Mouse (Mus musculus) gastrocnemius, postnatal 14 days (tissue): ENCODE data around the gene Ddx58. TPM values are rescaled to one million over a fixed set of nuclear protein-coding genes. Genes with fewer than 3 reads are reported as not detected.

Experiments
- DNase-seq: peaks from one replicate; pipeline ENCODE4 v3.0.0; 2021; ENCODE audit warnings: mixed read lengths
- intact Hi-C: fragments of 180-260 bp; cut with DNase I; formaldehyde crosslinking; loops from one replicate; pipeline ENCODE4 v1.15.1; 2025; ENCODE audit warnings: low total_unique reads
- total RNA-seq, 2 experiments: library from RNA; stranded (reverse); gene quantifications; 2 replicates each; pipeline ENCODE4 v1.2.3; 2021

Ddx58 gene
- total RNA-seq, 2 experiments from 2014 or later = 3.2 to 4.2 TPM

DNA sequence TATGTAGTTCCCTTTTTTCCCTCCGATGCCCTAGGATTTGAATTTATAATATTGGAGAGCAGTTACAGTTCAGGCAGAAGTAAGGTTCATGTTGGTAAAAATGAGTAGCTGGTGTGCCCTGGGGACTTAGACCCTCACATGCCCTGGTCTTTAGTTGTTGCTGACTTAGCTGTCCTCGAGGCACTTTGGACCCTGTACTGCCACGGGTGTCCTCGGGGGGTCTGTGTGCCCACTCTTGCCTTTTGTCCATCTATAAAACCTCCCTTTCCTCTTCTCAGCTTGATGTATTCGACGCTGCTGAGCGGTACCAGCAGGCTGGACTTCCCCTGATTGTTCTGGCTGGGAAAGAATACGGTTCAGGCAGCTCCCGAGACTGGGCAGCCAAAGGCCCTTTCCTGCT lies 46.2 kb downstream of the Ddx58 start:
- intact Hi-C loops = no loop called here
- no peak for DNase-seq

DNA sequence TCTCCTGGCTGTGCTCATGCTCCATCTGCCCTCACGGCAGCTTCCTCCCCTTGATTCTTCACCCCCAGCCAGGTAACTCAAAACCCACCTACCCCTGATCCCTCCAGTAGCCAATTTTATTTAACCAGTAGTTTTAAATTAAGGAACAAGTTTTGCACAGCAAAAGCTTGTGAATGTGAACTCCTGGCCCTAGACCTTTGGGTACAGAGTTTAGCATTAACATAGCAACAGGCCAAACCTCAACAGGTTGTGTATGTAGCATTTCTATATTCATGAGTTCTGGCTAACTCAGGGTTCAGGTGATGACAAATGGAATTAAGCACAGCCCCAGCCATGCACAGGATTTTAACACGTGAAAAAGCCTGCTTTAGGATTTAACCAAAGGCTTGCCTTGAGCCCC lies 47.4 kb downstream of the Ddx58 start:
- DNase-seq = no peak
- intact Hi-C loops = no loop called here

DNA sequence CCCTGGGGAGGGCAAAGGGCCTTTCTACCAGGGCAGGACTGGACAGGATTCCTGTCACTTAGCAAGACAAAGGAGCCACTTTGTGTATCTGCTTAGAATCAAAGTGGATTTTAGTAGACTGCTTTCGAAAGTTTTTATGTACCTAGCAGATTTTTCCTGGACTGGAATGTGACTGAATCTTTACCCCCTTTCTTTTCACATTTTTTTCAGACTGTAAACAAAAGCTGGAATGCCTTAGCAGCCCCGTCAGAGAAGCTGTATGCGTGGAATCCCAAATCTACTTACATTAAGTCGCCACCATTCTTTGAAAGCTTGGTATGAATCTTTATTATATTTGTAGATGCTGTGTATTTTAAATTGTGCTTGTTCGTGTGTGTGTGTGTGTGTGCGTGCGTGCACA lies 51.7 kb downstream of the Ddx58 start:
- DNase-seq = no peak
- intact Hi-C loops = no loop called here

DNA sequence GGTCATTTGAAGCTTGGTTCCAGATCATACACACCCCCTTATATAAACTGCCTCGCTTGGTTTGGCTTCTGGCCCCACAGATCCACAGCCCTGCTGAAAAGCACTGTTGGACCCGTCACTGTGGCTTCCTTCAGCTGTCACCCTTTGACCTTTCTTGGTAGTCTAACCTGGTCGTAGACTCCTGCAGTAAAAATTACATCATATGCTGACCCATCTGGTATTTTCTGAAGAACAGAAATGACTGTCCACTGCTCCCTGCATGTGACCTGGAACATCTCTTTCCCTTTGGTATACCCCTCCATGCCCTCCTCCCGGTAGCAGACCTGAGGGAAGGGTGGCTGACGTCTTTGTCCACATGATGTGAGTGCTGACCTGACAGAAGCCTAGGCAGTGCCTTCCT lies 55.2 kb downstream of the Ddx58 start:
- intact Hi-C loops = loop anchor here (5.0 kb wide), 1 partner anchor 47 kb away; no protein-coding TSS in a partner anchor
- no peak for DNase-seq

DNA sequence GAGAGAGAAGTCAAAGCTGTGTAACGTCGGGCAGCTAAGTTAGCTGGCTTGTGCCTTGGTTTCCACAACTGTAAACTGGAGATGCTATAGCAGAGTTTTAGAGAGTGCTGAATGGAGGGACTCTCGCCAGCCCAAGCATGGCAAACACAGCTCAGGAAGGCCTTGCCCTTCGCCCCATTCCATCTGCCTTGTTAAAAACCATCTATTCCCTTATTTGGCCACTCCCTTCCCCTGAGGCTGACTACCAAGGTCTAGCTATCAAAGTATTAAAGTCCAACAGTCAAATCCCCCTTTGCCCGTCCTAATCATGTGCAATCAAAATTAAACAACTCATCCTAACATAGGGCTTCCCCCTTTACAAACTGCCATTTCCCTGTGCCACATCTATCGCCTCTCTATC lies 55.8 kb downstream of the Ddx58 start:
- intact Hi-C loops = loop anchor here (5.0 kb wide), 1 partner anchor 46 kb away; no protein-coding TSS in a partner anchor
- DNase-seq = no peak

DNA sequence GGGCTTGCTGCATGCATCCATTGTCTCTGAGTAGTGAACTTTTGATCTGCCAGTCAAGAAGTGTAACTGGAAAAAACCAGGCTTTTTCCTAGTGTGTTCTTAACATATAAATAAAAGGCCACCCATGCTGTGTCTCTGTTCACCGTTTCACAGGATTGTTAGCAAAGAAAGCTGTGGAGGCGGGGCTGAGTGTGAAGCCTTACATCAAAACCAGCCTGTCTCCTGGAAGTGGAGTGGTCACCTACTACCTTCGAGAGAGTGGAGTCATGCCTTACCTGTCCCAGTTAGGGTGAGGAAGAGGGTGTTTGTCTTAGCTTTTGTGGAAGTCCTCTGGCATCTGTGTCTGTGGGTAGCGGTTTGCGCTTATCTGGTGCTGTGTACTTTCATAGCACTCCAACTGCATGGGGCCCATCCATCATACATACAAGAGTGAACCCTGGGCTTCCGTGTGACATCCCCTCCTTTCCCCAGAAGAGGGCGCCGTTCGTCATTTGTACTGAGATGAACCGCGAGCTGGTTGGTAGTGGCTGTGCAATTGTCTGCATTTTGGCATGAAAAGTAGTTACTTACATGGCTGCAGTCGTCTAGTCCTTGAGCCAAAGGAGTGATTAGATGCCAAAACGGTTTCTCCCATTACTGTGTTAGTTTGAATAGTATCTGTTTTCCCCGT lies 56.8 kb downstream of the Ddx58 start:
- peak; percentile 48 for DNase-seq
- intact Hi-C loops = loop anchor here (5.0 kb wide), 1 partner anchor 45 kb away; no protein-coding TSS in a partner anchor

DNA sequence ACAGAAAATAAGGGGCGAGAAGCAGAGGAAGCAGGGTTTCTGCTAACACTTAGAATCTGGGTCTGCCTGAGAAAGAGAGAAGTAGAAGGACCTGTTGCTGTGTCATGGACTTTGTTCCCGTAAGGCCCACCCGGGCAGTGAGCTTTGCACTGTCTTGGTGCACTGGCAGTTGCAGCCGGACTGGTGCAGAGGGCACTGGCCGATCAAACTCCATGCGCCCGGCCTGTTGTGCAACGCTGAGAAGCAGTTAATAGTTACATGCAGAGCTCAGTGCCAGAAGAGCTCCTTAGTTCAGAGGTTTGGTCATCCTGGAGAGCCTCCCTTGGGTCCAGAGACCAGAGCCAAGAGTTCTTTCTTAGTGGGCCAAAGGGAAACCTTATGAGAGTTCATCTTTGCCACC lies 57.9 kb downstream of the Ddx58 start:
- intact Hi-C loops = loop anchor here (5.0 kb wide), 1 partner anchor 44 kb away; no protein-coding TSS in a partner anchor
- no peak for DNase-seq

DNA sequence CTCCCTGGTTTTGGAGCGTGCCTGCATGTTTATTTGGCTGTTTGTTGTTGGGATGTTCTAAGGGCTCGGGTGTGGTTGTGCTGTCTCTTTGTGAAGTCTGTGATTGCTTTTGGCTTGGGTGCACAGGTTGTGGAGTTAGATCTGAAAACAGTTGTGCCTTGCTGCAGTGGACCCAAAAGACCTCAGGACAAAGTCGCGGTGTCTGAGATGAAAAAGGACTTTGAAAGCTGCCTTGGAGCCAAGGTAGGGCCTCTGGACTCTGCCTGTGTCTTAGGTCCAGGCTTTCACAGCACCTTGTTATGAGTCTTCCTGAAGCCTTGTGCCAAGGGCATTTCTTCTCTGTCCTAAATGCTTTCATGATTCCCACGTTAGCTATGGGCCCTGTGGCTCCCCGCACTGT lies 59.6 kb downstream of the Ddx58 start:
- intact Hi-C loops = loop anchor here (5.0 kb wide), 1 partner anchor 43 kb away; no protein-coding TSS in a partner anchor
- no peak for DNase-seq

DNA sequence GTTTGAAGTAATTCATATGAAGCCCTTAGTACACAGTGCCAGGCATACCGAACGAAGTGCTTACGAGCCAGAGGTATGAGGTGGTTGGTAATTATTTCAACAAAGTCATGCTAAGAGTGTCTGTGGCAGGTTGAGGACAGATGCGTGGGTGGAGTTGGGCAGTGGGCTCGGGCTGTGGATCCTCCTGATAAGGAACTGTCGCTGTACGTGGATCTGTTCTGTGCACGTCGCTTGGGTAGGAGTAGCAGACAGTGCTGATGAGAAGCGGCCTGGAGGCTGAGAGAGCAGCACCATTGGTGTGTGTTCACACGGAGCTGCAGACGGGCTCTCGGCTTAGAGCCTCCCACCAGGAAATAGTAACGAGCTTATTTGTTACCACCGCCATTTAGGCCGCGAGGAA lies 61.0 kb downstream of the Ddx58 start:
- DNase-seq = no peak
- intact Hi-C loops = no loop called here

DNA sequence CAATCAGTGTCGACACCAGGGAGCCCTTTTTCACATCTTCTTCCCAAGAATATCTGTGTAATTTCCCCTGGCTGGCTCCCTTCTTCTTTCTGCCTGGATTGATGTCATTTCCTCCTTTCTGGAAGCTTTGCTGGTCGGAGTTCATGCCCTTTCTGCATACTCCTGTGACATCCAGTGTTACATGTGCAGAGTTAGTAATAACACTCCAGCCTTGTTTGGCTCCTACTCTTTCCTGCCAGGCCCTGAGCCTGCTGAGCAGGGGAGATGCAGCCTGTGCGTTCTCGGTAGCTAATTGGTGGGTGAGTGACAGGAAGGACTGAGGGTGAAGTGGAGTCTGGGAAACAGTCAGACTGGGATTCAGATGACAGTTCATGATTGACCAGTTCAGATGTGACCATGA lies 65.3 kb downstream of the Ddx58 start:
- no peak for DNase-seq
- intact Hi-C loops = no loop called here

DNA sequence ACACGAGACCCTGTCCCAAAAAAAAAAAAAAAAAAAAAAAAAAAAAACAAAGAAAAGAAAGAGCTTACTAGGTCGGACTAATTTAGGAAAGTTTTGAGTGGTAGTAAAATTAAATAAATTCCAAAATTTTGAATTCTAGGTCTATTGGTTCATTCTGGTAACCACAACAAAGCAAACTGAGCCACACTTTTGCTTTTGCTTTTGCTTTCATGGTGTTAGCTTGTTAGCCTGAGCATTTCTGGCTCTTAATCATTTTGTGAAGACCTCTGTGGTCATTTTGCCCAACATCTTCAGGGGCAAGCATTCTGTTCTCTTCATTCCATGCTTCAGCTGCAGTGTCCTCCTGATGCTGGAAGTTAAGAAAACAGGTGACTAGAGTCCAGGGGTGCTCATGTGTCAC lies 67.3 kb downstream of the Ddx58 start:
- DNase-seq = no peak
- intact Hi-C loops = no loop called here

DNA sequence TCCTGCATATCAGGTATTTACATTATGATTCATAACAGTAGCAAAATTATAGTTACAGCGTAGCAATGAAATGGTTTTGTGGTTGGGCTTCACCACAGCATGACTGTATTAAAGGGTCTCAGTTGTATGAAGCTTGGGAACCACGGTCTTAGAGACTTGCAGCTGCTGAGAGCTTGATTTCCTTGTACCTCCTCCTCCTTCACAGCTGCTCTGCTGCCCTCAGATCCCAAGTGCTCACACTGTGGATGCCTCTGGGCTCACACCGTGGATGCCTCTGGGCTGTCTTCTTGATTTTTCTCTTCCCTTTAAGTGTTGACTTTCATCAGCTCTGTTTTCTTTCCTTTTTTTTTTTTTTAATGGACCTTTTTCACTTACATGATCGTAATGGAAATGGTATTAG lies 68.2 kb downstream of the Ddx58 start:
- no peak for DNase-seq
- intact Hi-C loops = no loop called here

DNA sequence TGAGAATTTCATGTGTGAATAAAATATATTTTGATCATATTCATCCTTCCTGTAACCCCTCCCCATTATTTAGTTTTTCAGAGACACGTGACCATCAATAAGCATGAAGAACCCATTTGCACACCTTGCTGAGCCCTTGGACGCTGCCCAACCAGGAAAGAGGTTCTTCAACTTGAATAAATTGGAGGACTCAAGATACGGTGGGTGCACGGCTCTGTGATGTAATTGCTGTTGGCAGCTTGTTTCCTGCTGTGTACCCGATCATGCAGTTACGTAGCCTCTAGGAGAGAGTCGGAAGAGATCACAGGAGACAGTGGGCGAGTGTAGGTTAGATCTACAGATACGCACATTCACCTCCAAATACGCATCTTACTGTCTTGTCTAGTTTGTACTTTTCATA lies 76.0 kb downstream of the Ddx58 start:
- intact Hi-C loops = no loop called here
- DNase-seq = no peak

DNA sequence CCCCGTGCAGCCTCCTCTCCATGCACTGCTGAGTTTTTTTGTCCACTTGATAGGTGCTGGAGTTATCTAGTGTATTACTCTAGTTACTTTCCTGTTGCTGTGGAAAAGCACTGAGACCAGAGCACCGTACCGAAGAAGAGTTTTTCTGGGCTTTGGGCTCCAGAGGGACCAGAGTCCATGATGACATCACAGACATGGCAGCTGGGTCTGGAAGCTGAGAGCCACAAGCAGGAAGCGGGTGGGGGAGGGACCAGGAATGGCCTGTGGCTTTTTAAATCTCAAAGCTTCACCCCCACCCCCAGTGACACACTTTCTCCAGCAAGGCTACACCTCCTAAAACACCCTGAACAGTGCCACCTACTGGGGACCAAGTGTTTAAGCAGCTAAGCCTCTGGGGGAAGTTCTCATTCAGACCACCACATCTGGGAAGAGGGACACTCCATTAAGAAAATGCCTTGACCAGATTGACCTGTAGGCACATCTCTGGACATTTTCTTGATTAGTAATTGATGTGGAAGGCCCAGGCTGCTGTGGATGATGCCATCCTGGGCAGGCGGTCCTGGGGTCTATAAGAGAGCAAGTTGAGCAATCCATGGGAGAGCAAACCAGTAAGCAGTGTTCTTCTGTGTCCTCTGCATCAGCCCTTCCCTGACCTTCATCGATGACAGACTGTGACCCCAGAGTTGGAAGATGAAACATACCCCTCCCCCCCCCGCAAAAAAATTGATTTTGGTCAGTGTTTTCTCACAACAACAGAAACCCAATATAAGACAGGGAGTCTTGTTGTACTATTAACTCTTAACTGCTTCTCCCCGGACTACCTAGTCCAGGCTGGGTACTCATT lies 78.8 kb downstream of the Ddx58 start:
- intact Hi-C loops = no loop called here
- no peak for DNase-seq

DNA sequence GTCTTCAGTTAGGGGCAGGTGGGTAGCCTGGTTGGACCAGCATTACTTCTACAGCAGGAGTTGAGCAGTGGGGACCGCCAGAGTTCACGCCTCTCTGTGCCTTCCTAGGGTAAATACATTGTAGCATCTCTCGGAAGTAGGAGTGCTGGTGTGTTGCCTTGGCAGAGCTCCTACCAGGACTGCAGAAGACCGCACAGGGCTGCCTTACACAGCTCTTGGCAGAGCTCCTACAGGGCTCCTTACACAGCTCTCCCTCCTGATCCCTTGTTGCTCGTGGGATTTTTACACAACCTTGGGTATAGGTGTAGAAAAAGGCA lies 81.4 kb downstream of the Ddx58 start:
- intact Hi-C loops = no loop called here
- no peak for DNase-seq

DNA sequence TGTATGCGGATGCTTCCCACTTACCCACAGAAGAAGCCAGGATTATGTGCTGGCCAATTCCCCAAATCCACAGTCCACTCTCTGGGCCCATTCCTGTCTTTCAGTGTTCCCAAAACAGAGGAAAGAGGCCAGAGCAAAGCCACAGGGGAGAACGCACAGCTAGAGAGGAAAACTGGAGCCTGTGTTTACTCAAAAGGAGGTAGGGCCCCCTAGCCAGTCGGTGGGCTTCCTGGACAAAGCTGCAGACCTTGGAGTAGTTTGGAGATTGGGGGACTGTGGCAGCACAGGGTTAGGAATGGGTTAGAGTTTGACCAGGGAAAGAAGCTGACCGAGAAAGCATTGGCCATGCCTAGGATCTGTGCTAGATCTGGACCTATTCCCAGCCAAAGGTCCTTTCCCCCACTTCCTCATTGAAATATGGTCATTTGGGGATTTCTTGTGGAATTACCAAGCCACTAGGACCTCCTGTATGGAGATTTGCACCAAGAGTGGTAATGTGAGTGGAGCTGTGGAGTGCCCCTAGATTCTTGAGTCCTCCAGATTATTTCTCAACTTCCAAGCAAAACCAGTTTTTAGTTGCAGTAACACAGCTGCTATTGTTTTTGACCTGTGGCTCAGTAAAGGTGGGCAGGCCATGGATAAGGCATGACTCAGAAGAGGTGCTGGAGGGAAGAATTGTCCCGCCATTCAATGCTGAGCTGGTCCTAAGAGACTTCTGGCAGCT lies 82.0 kb downstream of the Ddx58 start:
- intact Hi-C loops = no loop called here
- no peak for DNase-seq

DNA sequence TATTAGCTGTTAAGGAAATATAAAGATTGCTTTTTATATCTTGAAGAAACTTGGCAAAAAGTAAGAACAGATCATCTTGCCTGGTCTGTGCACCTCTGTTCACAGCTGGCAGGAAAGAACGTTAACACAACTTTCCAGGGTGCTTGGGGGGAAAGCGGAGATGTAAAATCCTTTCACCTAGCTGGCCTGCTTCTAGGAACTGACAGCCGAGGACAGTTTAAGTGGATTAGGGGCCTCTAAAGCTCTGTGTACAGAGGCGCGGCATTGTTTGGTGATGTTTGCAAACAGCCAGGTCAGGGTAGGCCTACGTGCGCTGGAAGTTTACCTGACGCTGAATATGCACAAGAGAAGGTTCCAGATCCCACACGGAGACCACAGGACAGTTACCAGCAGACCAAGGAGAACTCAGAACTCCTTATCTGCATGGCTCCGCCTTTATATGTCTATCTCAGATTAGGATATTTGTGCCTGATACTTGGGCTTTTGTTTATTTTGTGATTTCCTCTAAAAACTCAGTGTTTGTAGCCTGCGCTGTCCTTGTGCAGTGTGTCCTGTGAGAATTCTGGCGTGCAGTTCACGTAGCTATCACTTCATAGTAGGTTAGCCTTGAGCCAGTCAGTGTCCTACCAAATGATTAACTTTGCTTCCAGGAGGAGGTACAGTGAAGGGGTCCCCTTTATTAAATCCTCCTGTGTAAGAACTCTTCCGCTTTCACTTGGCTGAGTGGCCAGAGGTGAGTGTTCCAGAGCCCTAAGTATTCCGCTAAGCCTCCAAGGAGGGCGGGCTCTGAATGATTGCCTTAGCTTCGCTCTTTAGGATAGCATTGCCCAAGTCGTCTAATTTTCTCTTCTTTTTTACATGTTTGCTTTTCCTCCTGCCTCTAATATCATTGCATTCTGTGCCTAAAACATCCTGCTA lies 82.8 kb downstream of the Ddx58 start:
- intact Hi-C loops = no loop called here
- no peak for DNase-seq

DNA sequence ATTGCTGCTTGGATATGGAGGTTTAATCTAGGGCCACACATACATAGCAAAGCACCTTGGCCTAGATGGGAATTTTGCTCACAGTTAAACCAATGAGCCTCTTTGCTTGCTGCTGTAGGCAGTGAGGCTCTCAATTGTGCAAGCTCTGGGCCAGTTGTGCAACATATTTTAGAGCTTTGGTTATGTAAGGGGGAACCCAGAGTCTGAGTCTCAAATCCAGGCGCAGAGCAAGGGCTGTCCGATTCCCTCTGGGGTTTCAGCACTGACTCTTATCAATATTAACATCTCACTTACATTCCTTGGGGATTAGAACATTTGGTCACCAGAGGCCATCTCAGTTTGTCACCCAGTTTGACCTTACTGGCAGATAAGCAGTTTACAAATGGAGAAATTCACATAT lies 83.5 kb downstream of the Ddx58 start:
- DNase-seq = no peak
- intact Hi-C loops = no loop called here

DNA sequence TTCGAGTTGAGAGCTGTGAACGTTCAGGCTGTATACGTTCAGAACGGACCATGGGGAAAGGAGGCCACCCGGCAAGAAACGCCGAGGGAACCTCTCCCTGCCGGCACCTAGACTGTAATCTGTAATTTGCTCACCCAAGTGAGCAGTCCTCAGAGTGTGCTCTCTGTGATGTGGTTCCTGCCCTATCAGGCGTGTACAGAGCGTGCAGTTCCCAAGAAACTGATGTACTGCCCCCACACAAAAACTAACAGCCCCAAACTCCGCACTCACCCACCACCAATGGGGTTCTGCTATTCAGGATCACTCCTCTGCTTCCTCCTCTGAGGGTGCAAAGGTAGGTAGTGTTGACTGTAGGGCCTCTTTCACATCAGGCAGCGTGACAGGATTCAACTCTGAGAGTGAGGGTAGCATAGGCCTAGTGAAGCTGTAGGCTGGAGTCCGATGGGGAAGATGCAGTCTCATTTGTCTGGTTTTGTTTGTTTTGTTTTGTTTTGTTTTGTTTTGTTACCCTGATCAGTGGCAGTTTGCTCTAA lies 84.1 kb downstream of the Ddx58 start:
- DNase-seq = no peak
- intact Hi-C loops = no loop called here
